Mouse (Mus musculus) limb, embryonic 15.5 days (tissue): ENCODE measurements around the gene Selenow. TPM values are rescaled to one million over a fixed set of nuclear protein-coding genes. Genes with fewer than 3 reads are reported as not detected.

Experiments used
- ATAC-seq: fragments of 200-750 bp; cut with Nextera tagmentation; 2 replicates; pipeline ENCODE4 v1.8.0; 2017; ENCODE audit warnings: low read depth, moderate TSS enrichment; ENCODE audit not compliant: insufficient number of reproducible peaks, low FRiP score, low TSS enrichment
- H3K27ac ChIP-seq: fragments of 300-500 bp; sonication (generic); 2 replicates; pipeline ENCODE4 v1.5.1; 2015; ENCODE audit warnings: moderate library complexity, mild to moderate bottlenecking, inconsistent platforms
- H3K27me3 ChIP-seq: fragments of 300-500 bp; sonication (generic); 2 replicates; pipeline ENCODE4 v1.6.1; 2015; ENCODE audit warnings: inconsistent platforms
- H3K36me3 ChIP-seq: fragments of 300-500 bp; sonication (generic); 2 replicates; pipeline ENCODE4 v1.6.1; 2015; ENCODE audit warnings: inconsistent platforms
- H3K4me1 ChIP-seq: fragments of 300-500 bp; sonication (generic); 2 replicates; pipeline ENCODE4 v1.6.1; 2015; ENCODE audit warnings: inconsistent platforms
- H3K4me2 ChIP-seq: fragments of 300-500 bp; sonication (generic); 2 replicates; pipeline ENCODE4 v1.6.1; 2015; ENCODE audit warnings: mild to moderate bottlenecking, inconsistent platforms
- H3K4me3 ChIP-seq: fragments of 300-500 bp; sonication (generic); 2 replicates; pipeline ENCODE4 v1.5.1; 2015; ENCODE audit warnings: mild to moderate bottlenecking, inconsistent platforms
- H3K9ac ChIP-seq: fragments of 300-500 bp; sonication (generic); 2 replicates; pipeline ENCODE4 v1.6.1; 2015; ENCODE audit warnings: inconsistent platforms
- H3K9me3 ChIP-seq: fragments of 300-500 bp; sonication (generic); 2 replicates; pipeline ENCODE4 v1.6.1; 2016; ENCODE audit warnings: inconsistent platforms
- WGBS: fragments of 180-500 bp; shearing (Covaris S2); methylation state at CpG from one replicate; pipeline ENCODE4 v1.1.7; 2015; 5-methylcytosine and 5-hydroxymethylcytosine counted together
- polyA plus RNA-seq: library from polyadenylated mRNA; unstranded; fragments of >200 nt; fragmentation: Nextera tagmentation; extraction: Ambion mirVana; gene quantifications from 2 replicates; pipeline ENCODE4 v1.2.1, GENCODE M21; 2015

The Selenow gene
- polyA plus RNA-seq, 1 experiment from 2014 or later = 889 TPM

- WGBS = 79% methylated on average over 2 of the region's 2 CpGs
- no peak within 1 kb of the TSS for H3K4me2 ChIP-seq
- no peak within 1 kb of the TSS for H3K27ac ChIP-seq
- H3K9ac ChIP-seq = no peak within 1 kb of the TSS
- H3K9me3 ChIP-seq = no peaks in the 10 kb centered on the region
- H3K36me3 ChIP-seq = no peaks in the 10 kb centered on the region
- no peak within 1 kb of the TSS for H3K4me3 ChIP-seq
- no peak for ATAC-seq
- no peaks in the 10 kb centered on the region for H3K27me3 ChIP-seq
- H3K4me1 ChIP-seq = no peaks in the 10 kb centered on the region
These were observed 39.9 kb downstream of the Selenow start, which contains the start of gene Crxos for GRCm38 (mm10) chr7:15882317-15882716. Gene Crxos, plus strand, starts transcription at chr7:15882617.

GRCm38 (mm10) chr7:15881831-15882230 lies 40.4 kb downstream of the Selenow start:
- Histone ChIP-seq H3K36me3 (no peaks in the 10 kb centered on the region), H3K4me2 (no peak overlapping the region), H3K27me3 (no peaks in the 10 kb centered on the region), H3K27ac (no peak overlapping the region), H3K4me3 (no peak overlapping the region), H3K4me1 (no peaks in the 10 kb centered on the region), H3K9ac (no peak overlapping the region), H3K9me3 (no peaks in the 10 kb centered on the region)
- WGBS = 65% methylated on average over 3 of the region's 3 CpGs
- no peak for ATAC-seq

- WGBS = 24% methylated on average over 7 of the region's 7 CpGs
- ATAC-seq = no peak
These were observed 40.8 kb downstream of the Selenow start for GRCm38 (mm10) chr7:15881388-15881787.

GRCm38 (mm10) chr7:15879756-15880155 lies 42.4 kb downstream of the Selenow start, which contains the start of gene Crx:
Gene Crx, minus strand, starts transcription at chr7:15879968.
- ATAC-seq = no peak
- Histone ChIP-seq H3K9me3 (no peaks in the 10 kb centered on the region), H3K27me3 (no peaks in the 10 kb centered on the region), H3K36me3 (no peaks in the 10 kb centered on the region), H3K4me3 (no peak within 1 kb of the TSS), H3K4me2 (no peak within 1 kb of the TSS), H3K27ac (no peak within 1 kb of the TSS), H3K9ac (no peak within 1 kb of the TSS), H3K4me1 (no peaks in the 10 kb centered on the region)
- WGBS = 30% methylated on average over 4 of the region's 4 CpGs

More at GRCm38 (mm10) chr7:15881388-15881787, 40.8 kb downstream of the Selenow start:
- Histone ChIP-seq H3K4me2 (no peak overlapping the region), H3K27me3 (no peaks in the 10 kb centered on the region), H3K27ac (no peak overlapping the region), H3K36me3 (no peaks in the 10 kb centered on the region), H3K9ac (no peak overlapping the region), H3K4me1 (no peaks in the 10 kb centered on the region), H3K9me3 (no peaks in the 10 kb centered on the region), H3K4me3 (no peak overlapping the region)

Other genes starting within 250 kb of the Selenow start
- not detected in 2 replicates for gene Obox5, start 172.3 kb downstream of the Selenow start, polyA plus RNA-seq
- gene Obox6, start 82.7 kb downstream of the Selenow start, polyA plus RNA-seq = not detected in 2 replicates
- not detected in 2 replicates for gene Crx, start 42.4 kb downstream of the Selenow start, polyA plus RNA-seq
- not detected in 2 replicates for gene Crxos, start 39.8 kb downstream of the Selenow start, polyA plus RNA-seq
- gene Nop53, start 23.7 kb upstream of the Selenow start, polyA plus RNA-seq = 196 and 208 TPM in 2 replicates
- 62.8 and 71.1 TPM in 2 replicates for gene Ehd2, start 45.2 kb upstream of the Selenow start, polyA plus RNA-seq
- gene Bicra, start 125.5 kb upstream of the Selenow start, polyA plus RNA-seq = 7.2 and 7.5 TPM in 2 replicates
- 0.07 TPM in 1 of 2 replicates, not detected in the other for gene Zfp541, start 139.4 kb upstream of the Selenow start, polyA plus RNA-seq
- gene Napa, start 176.1 kb upstream of the Selenow start, polyA plus RNA-seq = 238 and 277 TPM in 2 replicates
- 31.2 and 32.7 TPM in 2 replicates for gene Kptn, start 197.5 kb upstream of the Selenow start, polyA plus RNA-seq
- 0.08 and 0.14 TPM in 2 replicates for gene Slc8a2, start 207.4 kb upstream of the Selenow start, polyA plus RNA-seq